Mouse (Mus musculus): ENCODE results near the gene App.

Gene App

DNA sequence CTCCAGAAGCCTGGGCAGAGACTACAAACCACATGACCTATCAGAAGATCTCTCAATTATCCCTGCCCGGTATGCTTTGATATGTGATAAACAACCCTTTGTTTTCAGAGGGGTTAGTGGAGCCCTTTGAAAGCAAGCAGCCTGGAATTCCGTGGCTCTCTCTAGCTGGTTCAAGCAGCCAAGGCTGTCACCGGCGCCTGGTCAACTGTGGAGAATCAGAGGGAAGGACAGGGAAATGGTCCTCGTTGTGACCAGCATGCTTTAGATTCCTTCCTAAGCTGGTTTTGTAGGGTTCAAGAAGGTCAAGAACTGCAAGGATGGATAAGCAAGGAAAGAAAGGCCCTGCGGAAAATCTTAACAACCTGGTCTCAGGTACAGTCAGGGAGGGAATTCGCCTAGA, 21.9 kb downstream of the App start:
- no peak for DNase-seq (ENCODE audit: low spot score in 2 of 2)

DNA sequence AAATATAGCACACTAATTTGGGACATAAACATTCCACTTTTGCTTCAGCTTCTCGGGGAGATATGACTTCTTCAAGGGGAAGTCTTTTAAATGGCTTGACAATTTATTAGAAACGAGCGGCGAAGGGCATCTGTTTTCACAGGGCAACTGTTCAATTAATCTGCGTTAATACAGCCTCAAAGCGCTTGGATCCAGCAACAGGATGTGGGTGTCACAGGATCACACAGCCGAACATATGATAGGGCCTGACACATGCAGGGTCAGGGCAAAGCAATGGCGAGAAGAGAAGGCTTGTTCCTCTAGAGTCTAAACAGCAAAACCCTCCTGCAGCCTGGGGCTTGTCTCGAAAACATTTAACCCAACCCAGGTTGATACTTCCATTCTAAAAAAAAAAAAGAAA, 22.7 kb downstream of the App start:
- no peak for DNase-seq (ENCODE audit: low spot score in 2 of 2)

DNA sequence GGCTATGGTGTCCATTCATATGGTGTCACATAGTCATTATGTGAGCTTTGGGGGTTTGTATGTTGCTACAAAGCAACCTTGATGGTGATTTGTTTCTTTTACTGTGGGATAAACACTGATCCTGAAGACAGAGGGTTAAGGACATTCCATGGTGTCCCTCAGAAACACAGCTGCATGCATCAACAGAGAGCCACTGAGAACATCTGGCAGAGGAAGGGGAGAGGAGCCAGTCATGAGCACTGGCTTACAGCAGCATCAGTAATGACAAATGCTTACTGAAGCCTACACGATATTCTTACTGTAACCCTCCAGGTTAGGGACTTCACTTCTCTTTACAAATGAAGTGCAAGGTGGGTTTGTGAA, 24.1 kb downstream of the App start:
- DNase-seq (ENCODE audit: low spot score in 2 of 2) = no peak

DNA sequence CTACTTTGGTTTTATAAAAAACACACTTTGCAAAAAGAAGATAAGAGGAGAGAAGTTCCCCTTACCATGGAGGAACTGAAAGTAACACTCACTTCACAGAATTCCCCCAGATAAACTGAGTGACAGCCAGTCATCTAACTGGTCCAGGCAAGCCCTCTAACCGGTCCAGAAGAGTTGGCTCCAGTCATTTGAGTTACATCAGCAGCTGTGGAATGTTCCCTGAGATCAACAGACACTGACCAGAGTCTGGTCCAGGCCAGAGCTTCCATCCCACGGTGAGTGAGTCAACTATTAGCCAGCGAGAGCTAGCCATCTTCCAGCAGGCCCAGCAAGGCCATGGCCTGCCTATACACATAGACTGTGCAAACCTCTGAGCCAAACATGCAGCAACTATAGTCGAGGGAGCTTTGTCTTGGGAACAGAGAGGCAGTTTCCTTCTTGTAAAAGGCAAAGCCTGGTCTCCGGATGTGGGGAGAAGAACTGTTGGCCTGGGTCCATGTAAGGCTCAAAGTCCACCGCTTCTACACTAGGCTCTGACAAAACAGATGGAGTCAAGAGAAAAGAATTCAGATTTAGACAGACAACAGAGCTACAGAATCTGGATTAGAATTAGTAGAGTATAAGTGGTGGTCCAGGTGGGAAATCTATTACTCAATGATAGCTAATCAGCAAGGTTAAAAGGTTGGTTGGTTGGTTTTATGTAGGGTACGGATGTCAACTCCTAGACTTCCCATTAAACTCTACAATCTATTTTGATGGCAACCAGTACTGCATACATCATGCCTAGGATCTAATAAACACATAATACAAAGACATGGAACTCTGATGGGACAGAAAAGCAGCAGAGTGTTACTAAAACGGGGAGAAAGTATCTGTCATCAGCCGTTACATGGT, 24.7 kb downstream of the App start:
- no peak for DNase-seq (ENCODE audit: low spot score in 2 of 2)

DNA sequence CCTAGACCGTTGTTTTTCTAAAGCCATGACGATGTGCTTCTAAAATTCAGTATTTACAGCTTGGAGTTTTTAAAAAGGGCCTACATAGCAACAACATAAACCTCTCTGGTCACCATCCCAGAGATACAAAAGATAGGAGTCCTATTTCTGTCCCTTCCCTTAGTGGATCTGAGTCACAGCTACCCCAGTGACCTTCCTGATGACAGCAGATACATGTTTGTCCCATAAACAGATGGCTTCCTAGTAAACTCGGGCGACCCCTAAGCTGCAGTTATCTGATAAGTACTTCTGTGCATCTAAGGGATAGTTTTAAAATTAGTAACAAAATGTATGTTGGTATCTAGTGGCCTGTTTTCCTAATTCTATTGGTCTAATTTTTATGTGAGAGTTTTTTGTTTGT, 26.1 kb downstream of the App start:
- no peak for DNase-seq (ENCODE audit: low spot score in 2 of 2)

DNA sequence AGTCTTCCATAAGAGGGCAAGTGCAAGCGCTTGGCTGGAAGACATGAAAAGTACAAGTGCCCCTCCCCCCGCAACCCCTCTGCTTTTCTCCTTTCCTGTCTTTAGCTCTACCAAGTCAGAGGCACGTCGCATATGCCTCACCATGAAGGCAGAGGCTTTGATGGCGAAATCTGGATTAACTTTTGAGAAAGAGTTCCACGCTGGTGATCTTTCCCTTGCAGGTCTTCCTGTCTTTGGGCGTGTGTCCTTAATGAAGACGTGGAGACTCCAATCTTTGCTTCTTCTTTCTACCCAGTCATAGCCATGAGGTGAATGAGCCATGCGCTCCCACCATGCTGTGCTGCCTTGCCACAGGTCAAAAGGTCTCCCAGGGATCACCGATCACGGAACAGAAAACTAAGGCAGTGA, 27.8 kb downstream of the App start:
- DNase-seq (ENCODE audit: low spot score in 2 of 2) = no peak

DNA sequence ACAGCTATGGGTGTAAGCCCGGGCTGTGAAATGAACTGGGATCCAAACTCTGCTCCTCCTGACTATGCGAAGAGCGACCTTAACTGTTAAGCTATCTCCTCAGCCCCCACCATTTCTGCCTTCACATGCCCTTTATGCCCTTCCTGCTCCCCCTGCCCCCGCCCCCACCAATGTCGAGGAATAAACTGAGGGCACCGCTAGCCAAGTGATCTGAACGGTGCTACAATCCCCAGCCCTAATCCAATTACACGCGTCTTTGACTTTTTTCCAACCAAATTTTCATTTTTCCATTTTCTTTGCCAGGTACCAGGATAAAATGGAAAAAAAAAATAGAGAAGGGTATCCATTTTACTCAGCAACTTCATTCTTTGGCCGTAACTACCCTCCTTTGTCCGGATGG, 28.2 kb downstream of the App start:
- no peak for DNase-seq (ENCODE audit: low spot score in 2 of 2)

DNA sequence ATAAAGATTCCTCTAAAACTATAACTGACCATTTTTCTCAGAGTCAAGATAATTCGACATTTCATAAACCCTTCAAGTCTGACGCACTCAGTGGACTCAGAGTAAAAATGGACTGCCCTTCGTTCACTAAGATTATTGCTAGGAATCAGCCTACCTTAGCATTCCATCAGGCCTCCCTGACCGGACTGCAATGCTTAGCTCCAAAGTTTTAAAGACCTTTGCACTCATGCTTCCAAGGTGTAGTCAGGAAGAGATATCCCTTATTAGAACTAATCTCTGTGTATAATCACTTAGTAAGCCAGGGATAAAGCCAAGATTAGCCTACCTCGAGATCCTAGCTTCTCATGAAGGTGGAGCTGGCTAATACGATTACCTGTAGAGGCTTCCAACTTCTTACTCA, 29.2 kb downstream of the App start:
- DNase-seq (ENCODE audit: low spot score in 2 of 2) = no peak

DNA sequence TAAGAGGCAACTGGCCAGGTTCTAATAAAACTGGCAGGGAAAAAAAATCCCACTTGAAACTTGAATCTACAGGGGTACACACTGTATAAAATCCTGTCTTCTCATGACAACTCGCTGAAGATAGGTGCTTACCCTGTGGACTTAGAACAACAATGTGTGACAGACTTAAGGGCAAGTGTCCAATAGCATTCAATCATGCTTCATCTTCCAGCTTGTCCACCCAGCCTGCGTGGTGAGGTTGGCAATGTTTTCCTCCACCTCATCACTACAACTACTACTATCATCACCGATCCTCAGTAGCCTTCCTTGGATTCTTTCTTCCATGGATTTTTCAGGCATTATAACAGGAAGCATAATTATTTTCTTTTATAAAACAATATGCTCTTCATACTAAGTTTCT, 29.7 kb downstream of the App start:
- DNase-seq (ENCODE audit: low spot score in 2 of 2) = no peak

DNA sequence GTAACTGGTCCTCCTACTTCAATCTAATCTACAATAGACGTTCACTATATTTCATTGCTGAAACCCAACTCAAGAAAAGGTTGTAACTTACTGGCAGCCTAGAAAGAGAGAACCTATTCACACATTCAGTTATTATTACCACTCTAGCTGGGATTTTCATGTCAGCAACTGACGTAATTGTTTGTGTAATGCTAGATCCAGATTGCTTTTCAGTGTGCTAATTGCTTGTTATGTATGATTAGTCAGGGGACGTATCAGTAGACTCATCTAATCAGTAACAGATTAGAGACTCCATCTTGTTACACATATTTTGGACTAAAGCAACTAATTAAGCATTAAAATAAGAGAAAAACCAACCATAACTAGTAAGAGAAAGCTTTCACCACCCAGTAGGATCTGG, 30.4 kb downstream of the App start:
- DNase-seq (ENCODE audit: low spot score in 2 of 2) = no peak

DNA sequence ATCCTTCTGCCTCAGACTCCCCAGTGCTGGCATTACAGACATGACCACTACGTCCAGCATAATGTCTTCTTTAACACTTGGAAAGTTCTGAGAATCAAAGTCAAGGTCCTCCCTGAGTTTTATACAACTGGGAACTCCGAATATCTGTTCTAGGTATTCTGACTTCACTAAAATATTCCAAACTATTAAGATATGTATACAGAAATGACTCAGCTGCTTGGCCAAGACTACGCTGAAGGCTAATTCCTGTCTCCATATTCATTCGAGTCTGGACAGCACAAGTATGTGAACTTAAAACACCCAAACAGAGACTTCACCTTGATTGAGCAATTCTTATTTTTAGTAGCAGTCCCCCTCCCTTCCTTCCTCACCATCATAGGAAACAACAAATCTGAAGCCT, 32.2 kb downstream of the App start:
- no peak for DNase-seq (ENCODE audit: low spot score in 2 of 2)

DNA sequence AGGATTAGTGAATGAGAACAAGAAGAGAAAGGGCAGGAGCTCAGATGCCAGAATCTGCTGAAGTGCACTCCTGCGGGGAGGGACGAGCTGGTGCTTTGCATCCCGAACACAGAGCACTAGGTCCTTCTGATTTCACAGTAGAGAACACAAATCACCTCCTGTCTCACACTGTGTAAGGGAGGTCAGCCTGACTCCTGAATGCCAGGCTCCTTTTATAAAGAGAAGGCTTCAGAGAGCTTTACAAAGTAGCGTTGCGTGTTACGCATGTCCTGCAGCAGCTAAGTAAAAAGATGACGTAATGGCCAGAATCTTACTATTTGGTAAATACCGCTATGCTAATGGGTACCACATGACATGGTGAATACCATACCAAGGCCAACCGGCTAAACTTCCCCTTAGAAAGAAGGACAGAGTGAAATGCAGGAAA, 34.4 kb downstream of the App start:
- no peak for DNase-seq (ENCODE audit: low spot score in 2 of 2)

DNA sequence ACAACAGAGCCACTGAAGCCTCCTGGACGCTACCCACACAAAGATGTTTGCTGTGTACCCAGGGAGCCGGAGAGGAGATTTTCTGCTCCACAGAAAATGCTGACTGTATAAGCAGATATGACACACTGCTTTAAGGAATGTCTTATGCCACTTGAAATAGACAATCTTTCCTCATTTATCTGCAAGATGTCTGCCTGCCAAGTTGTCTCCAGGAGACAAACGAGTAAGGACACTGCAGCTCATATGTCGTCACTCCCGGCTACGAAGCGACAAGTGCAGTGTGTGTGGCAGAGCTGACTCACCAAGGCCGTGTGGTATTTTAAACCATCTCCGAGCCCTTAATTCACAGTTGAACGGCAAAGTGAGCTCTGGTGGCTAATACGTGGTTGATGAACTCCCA, 36.2 kb downstream of the App start:
- DNase-seq (ENCODE audit: low spot score in 2 of 2) = no peak

DNA sequence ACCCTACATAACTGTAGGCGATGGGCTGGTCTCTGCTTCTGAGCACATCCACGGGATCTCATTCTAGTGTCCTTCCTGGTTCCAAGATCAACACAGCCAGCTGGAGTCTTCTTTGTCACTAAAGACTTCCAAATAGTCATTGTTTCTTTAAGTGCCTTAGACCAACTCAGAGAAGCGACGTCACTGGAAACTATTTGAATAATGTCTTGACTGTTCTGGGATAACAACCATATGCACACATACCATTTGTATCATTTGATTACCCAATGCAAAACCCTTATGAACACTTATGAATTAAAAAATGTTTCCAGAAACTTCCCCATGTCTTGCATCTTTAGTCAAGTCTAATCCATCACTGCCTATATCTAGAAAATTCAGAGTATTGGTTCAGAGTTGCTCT, 37.5 kb downstream of the App start:
- DNase-seq (ENCODE audit: low spot score in 2 of 2) = no peak

DNA sequence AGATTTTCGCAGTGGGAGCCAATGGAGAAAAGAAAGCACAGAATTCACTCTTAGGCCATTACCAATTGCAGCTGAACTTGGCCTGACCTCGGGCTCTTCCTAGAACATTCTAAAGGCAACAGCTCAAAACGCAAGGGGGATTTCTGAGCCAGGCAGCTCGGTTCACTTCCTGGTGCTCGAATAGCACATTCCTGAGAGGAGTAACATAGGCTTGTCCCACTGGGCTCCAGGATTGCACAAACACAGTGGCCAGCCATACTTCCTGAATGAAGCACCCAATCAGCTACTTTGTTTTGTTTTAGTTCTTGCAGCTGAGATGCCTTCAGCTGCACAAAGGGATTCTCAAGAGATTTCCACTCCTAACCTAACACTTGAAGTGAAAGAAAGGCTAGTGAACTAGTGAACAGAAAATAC, 40.1 kb downstream of the App start:
- no peak for DNase-seq (ENCODE audit: low spot score in 2 of 2)

DNA sequence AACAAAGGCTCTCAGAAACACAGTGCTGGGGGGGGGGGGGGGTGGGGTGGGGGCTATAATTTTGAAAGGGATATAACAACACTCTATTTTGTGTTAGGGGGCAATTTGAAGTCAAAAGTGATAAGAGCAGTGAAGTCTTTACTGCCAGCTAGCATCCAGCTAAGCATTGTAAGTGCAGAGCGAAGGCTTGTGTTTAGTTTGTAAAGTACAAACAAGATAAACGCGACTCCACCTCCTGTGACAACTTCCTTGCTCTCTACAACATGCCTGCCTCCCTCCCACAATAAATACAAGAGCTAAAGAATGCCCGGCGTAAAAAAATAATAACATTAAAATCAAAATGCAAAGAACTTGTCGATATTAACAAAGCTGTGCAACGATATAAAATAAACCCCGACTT, 40.5 kb downstream of the App start:
- no peak for DNase-seq (ENCODE audit: low spot score in 2 of 2)

DNA sequence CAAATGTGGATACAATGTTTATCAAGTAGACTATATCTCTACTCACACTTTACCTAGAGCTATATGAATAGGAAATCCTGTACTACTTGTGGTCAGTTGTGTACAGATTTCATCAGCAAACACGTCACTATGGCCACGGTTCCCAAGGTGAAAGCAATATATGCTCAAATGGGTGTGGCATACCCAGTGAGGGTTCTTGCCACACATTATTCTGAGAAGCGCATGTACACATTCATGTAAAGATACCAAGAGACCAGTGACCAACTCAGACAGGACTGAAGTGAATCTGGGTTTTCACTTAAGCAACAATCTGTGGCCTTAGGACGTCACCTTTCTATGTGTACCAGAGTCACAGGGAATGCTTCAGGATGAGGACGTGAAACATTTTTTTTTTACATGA, 41.4 kb downstream of the App start:
- no peak for DNase-seq (ENCODE audit: low spot score in 2 of 2)

DNA sequence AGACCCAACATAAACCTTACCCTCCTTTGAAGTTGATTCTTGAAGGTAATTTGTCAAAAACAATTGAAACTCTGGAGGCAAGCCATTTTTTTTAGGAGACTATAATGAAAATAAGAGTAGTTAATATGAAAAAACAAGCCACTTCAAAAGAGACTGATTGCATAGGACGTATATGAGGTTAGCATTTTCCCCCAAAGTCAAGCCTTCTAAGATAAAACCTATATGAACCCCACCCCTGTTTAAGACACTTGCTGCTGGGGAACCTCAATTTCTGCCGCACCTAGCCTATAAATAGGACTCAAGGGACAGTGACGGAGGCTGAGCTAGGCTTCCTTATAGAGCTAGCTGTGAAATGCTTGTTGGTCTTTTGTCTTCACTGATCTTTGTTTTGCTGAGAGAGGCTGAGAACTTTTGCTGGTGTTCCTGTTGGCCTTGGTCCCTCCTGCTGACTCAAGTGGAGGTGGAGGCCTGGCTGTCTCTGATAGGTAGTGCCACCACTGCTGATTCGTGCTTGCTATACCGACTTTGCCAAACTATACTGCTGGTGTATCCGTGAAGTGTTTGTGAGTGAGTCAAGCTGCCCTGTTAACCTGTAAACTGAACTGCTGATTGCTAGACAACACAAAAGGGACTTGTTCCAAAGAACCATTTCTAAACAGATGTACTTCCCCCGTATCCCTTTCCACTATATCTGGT, 42.6 kb downstream of the App start:
- no peak for DNase-seq (ENCODE audit: low spot score in 2 of 2)

DNA sequence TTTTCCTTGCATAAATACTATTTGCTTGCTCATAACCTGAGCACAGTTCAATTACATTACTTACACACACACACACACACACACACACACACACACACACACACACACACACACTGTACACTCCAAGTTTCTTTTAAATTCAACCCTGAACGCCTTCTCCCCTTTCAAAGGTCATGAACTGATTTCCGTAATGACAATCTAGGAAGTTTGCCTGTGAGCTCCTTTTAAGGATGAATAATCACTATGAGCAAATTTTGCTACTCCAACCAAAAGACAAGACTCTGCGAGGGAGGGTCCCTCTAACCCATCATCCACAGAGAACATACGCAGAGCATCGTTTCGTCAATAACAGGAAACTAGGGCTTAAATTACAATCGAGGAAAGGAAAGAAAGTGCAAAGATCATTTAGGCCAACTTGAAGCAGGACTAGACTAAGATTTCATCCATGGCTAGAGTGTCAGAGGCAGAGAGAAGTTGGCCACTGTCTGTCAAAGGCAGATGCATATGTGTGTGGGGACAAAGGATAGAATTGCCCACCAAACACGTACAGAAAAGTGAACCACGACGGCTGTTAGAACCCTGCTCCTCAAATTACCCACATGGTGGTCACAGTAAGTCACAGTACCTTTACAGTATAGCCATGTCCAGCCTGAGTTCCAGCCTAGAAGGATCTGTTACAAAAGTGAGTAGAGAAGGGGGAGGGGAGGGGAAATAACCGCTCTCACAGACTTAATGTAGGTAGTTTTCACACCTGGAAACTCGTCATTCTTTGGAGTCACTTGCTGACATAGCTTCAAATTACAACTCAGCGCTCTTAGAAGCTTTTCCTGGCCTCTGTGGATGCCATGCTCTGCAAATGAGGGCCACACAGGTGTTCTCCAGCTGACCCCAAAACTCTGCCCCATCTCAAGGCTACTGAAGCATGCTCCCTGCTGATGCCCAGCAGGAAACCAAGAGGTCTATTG, 44.6 kb downstream of the App start:
- no peak for DNase-seq (ENCODE audit: low spot score in 2 of 2)

DNA sequence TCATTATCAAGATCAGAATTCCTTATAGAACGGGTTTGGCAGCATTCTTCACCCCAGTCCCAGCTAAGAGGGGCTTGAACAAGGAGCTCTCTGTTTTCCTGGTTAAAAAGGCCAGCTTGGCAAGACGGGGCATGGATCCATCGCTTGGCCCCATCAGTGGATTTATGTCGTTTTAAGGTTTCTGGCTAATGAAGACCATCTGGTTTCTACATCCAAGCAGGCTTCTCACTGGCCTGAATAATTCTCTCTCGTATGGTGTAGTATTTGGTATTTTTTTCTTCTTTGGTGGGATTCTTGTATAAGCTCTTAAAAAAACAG, 45.3 kb downstream of the App start:
- DNase-seq (ENCODE audit: low spot score in 2 of 2) = no peak

DNA sequence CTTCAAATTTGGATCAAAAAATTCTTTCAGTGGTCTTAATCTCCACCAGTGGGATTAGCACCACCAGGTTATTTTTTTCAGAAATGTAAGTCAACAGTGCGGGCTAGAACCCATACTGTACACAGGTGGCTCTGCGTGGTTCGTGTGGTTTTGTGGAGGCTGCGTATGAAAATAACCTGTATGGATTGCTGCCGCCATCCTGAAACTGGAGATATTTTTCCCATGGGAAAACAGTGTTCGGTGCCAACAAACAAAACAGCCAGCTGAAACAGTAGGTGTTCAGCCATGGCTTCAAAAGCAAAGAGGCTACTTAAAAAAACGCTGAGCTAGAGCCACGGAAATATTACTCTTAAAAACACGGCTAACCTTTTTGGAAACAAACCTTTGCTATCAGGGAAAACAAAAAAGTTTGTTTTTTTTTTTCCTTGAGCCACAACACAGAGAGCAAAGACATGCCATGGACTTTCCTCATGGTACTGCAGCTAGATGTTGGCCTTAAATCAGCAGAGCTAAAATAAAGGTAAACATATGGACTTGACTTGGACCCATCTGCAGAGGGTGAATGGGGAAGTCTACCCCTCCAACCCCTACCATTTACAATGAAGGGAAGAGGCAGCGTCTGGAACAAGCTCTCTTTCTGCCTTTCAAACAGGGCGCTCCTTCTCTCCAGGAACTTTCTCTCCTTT, 45.8 kb downstream of the App start:
- DNase-seq (ENCODE audit: low spot score in 2 of 2) = no peak

DNA sequence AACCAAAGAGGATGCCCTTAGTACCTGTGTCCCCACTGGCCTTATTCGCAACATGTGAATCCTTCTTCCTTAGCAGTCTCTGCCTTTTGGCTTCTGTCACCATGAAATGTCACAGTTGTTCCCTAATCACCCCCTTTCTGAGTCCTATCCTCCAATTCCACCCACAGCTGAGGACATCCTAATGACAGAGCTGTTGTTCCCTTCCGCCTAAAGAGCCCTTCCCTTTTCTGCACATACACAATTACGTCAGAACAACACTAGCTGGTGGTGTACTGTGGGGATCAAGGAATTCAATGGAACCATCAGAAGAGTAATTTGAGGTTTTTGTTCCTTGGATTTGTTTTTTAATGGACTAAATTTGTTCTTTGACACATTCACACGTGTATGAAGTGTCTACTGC, 48.9 kb downstream of the App start:
- DNase-seq (ENCODE audit: low spot score in 2 of 2) = no peak

Data from thymus, postnatal 10 days (tissue).